Mouse (Mus musculus): ENCODE measurements at regions not wholly inside any gene's neighbourhood (a gene's known extent, or its start where the extent isn't known, plus 50 kb on each side); places are given as distances from the start of the nearest gene placed in this dataset.
A peak's percentile ranks its signal among the peaks of the same experiment; 100 is the strongest.

DNA sequence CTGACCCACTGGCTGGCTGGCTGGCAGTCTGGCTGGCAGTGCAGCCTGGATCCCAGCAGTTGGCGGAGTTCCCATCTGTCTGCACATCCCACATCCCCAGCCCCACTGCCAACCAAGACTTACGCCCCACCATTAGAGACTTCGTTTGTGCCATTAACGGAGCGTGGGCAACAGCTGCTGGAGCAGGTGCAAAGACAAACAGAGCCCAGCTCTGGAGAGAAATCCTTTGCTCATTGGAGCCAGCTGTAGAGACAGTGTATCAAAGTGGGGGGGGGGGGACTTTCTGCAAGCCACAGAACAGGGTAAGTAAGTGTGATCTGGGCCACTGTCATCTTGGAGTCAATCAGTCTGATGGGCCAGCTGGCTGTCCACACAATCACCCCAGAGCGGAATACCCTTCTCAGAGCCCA lies 52.3 kb downstream of the Rplp1 start:
- DNase-seq (ENCODE audit: low spot score in 2 of 2), result peak; percentile 70 to 78
- intact Hi-C loops (cut with DNase I), result no loop called here

- intact Hi-C loops (cut with DNase I), result no loop called here
- DNase-seq (ENCODE audit: low spot score in 2 of 2), result peak; percentile 71 to 79
These were observed 54.2 kb downstream of the Rplp1 start for GRCm38 (mm10) chr9:61860147-61860546.

- no peak for DNase-seq (ENCODE audit: low spot score in 2 of 2)
- intact Hi-C loops (cut with DNase I), result no loop called here
These were observed 54.9 kb downstream of the Rplp1 start for GRCm38 (mm10) chr9:61859438-61859837.

DNA sequence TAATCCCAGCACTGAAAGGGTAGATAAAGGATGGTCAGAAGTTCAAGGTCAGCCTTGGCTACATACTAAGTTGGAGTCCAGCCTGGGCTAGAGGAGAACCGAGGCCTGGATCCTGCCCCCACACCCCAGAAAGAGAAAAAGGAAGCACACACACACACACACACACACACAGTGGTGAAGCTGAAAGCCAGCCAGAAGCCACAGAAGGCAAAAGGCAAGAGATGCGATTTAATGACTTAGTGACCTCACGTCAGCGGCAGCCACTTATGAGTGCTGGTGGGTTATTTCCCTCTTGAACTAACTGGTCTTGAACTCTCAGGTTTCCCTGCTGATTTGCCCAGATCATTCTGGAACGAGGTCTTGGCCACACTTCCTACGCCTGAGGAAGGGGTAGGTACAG lies 56.5 kb downstream of the Rplp1 start:
- intact Hi-C loops (cut with DNase I), result no loop called here

GRCm38 (mm10) chr9:61856686-61857085 lies 57.7 kb downstream of the Rplp1 start:
- no peak for DNase-seq (ENCODE audit: low spot score in 2 of 2)
- intact Hi-C loops (cut with DNase I), result no loop called here

More for the DNA sequence above, 56.5 kb downstream of the Rplp1 start:
- DNase-seq (ENCODE audit: low spot score in 2 of 2), result no peak

GRCm38 (mm10) chr9:61855686-61856085 lies 58.7 kb downstream of the Rplp1 start:
- intact Hi-C loops (cut with DNase I), result no loop called here
- DNase-seq (ENCODE audit: low spot score in 2 of 2), result peak; percentile 52 to 60

DNA sequence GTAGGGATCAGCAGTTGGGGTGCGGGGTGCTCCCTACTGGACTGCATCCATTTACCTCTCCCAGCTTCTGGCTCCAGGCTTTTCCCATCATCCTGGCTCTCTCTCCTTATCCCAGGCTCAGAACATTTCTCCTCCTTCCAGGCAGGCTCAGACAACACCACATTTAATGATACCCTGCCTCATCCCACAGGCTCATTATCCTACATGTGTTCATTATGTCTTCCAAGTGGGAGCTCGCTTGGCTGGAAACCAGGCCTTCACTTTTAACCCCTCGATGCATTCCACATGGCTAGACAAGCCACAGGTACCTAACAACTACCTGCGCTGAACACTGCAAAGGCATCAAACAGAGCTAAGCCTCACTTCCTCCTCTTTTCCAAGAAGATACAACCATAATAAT lies 60.5 kb downstream of the Rplp1 start:
- no peak for DNase-seq (ENCODE audit: low spot score in 2 of 2)
- intact Hi-C loops (cut with DNase I), result no loop called here

DNA sequence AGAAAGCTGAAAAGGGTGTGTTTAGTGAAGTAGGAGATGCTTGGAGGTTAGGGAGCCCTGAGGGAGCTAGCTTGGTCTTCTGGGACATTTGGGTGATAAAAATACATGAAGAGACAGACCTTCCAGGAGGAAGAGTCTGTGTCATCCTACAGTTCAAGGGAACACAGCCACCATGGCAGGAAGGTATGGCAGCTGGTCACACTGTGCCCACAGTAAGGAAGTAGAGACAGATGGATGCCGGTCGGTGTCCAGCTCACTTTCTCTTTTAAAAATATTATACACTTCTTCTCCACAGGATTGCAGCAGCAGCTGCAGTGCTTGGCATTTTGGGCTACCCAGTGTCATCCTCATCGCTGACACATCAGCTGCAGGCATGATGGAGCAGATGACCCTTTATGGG lies 63.0 kb downstream of the Rplp1 start:
- intact Hi-C loops (cut with DNase I), result no loop called here

DNA sequence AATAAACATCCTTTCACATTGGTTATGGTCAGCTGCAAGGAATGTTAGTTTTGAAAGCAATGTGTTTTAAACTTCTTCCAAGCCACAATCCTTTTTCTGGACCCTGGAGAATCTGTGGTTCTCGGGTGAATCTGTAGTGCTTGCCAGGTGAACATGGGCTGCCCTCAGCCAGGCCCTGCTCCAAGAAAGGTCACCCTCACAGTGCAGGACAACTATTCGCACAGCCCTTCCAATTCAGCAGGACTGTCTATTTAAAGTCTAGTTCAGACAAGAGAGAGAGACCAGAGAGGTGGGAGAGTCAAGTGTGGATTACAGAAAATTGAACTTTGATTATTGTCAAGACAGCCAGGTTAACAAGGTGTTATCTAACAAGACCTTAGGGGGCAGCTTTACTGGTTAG lies 65.9 kb downstream of the Rplp1 start:
- intact Hi-C loops (cut with DNase I), result no loop called here
- DNase-seq (ENCODE audit: low spot score in 2 of 2), result no peak

More for the DNA sequence above, 63.0 kb downstream of the Rplp1 start:
- no peak for DNase-seq (ENCODE audit: low spot score in 2 of 2)

DNA sequence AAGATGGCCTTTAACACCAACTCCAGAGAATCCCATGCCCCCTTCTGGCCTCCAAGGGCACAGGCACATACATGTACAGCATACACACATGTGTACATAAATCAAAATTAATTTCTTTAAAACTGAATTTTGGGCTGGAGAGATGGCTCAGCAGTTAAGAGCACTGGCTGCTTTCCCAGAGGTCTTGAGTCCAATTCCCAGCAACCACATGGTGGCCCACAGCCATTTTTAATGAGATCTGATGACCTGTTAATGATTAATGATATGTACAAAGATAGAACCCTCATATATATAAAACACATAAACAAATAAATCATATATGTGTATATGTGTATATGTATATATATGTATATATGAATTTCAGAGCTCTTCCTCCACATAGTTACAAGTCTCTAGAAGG lies 66.8 kb downstream of the Rplp1 start:
- no peak for DNase-seq (ENCODE audit: low spot score in 2 of 2)
- intact Hi-C loops (cut with DNase I), result no loop called here

DNA sequence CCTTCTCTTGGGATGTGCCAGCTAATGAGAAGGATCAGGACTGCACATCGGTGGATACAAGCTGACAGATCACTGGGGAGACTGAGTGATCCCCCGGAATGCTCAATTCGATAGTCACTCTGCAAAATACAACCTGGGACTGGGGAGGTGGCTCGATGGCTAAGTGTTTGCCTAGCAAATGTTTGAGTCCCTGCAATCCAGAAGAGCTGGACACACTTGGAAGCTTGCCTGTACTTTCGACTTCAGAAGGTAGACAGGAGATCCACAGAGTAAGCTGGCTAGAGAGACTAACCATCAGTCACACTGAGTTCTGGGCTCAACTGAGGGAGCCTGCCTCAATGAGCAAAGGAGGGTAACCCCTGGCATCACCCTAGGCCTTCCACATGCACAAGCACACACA lies 69.7 kb downstream of the Rplp1 start:
- DNase-seq (ENCODE audit: low spot score in 2 of 2), result no peak
- intact Hi-C loops (cut with DNase I), result no loop called here

DNA sequence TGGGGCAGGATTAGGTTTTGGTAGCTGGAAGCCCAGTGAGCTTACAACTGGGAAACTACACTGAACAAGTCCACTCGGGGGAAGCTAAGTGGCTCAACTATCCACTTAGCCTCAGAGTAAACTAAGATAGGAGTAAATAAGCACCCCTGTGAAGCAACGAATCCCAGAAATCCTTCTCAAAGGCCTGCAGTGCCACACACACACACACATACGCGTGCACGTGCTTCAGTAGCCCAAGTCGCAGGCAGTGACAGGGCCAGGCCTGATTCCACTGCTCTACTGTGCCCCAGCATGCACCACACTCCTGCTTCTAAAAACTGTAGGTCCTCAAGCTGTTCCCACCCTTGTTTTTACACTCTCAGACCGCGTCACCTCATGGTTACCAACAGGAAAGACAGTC lies 70.2 kb downstream of the Rplp1 start:
- intact Hi-C loops (cut with DNase I), result no loop called here
- DNase-seq (ENCODE audit: low spot score in 2 of 2), result no peak

DNA sequence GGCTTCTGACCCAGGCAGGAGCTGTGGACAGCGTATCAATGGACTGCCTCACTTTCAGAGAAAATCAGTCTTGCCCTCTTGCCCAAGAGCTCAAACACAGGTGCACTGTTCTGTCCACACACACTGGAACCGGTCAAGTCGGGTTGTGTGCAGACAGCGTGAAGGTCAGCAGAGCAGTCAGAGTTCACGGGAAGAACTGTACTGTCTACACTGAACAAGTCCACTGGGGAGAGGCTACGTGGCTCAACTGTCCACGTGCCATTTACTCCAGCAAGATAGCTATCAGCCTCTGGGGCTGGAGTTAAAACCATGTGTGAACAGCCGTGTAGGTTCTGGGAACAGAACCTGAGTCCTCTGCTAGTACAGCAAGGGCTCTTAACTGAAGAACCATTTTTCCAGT lies 70.8 kb downstream of the Rplp1 start:
- intact Hi-C loops (cut with DNase I), result no loop called here
- no peak for DNase-seq (ENCODE audit: low spot score in 2 of 2)

GRCm38 (mm10) chr9:61842384-61842783 lies 72.0 kb downstream of the Rplp1 start:
- no peak for DNase-seq (ENCODE audit: low spot score in 2 of 2)
- intact Hi-C loops (cut with DNase I), result no loop called here

GRCm38 (mm10) chr9:61841222-61841621 lies 73.1 kb downstream of the Rplp1 start:
- DNase-seq (ENCODE audit: low spot score in 2 of 2), result no peak
- intact Hi-C loops (cut with DNase I), result no loop called here

DNA sequence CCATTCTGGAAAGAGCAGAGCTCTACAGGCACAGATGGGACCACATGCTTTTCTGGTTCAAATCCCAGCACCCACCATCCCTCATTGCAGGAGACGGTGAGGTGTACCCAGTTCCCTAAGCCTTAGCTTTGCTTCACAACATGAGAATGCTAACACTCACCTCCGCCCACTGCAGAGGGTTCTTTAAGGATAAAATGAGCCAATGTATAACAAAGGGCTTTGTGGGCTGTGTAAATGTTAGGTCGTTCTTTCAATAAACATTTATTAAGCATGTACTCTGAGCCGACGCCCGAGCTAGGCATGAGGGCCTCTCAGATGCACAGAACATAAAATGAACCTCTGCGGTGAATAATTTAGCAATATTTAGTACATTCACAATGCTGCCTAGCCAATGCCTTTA lies 74.0 kb downstream of the Rplp1 start:
- no peak for DNase-seq (ENCODE audit: low spot score in 2 of 2)
- intact Hi-C loops (cut with DNase I), result no loop called here

DNA sequence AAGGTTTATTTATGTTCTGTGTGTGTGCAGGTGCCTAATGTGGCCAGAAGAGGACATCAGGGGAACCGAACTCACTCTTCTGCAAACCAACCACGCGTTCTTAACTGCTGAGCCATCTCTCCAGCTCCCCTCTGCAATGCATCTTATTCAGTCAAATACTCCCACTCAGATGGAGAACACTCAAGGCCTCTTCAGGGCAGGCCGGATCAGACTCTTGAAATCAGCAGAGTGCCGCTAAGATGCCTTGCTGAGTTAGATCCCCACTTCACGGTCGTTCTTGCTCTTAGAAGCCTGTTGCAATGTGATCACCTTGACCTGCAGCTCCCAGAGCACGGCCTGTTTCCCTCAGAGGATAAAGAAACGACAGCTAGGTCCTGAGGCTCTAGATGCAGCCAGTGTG lies 81.1 kb downstream of the Rplp1 start:
- DNase-seq (ENCODE audit: low spot score in 2 of 2), result no peak
- intact Hi-C loops (cut with DNase I), result loop anchor here (5.0 to 10.0 kb wide), 3 partner anchors 136 to 558 kb away; partner anchors contain the start of gene Tle3

GRCm38 (mm10) chr9:61830236-61830635 lies 84.1 kb downstream of the Rplp1 start:
- peak; percentile 89 to 93 for DNase-seq (ENCODE audit: low spot score in 2 of 2)
- intact Hi-C loops (cut with DNase I), result loop anchor here (5.0 to 10.0 kb wide), 3 partner anchors 133 to 555 kb away; partner anchors contain the start of gene Tle3

DNA sequence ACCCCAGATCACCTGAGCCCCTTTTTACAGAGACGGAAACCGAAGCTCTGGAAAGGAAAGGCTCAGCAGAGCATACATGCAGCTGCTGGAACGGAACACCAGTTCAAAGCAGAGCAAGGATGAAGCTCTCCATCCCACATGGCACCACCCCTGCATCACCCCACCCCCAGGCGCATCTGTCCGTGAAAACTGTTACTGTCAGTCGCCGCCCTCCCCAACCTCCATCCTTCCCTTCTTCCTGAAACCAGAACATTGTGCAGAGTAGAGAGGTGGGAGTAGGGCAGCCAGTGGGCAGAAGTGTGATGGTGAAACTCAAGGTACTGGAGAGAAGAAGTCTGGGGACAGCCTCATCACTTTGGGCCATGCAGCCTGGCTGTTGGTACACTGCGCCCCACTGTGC lies 84.6 kb downstream of the Rplp1 start:
- intact Hi-C loops (cut with DNase I), result loop anchor here (5.0 to 10.0 kb wide), 3 partner anchors 132 to 555 kb away; partner anchors contain the start of gene Tle3

GRCm38 (mm10) chr9:61829301-61829700 lies 85.0 kb downstream of the Rplp1 start:
- no peak for DNase-seq (ENCODE audit: low spot score in 2 of 2)
- intact Hi-C loops (cut with DNase I), result no loop called here

More for the DNA sequence above, 84.6 kb downstream of the Rplp1 start:
- DNase-seq (ENCODE audit: low spot score in 2 of 2), result peak; percentile 42 to 46

DNA sequence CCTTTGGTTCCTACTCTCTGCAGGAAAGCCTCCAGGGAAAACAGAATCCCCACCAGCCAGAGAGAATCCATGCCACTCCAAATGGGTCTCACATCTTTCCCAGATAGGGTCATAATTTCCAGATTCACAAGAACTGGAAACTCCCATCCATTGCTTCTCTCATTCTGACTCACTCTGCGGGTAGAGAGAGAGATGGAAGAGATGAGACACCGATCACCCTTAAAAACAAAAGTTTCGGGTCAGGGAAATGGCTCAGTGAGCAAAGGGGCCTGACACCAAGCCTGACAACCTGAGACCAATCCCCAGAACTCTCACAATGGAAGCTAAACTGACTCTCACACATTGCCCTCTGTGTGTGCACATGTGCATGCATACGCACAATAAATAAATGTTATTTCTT lies 86.6 kb downstream of the Rplp1 start:
- intact Hi-C loops (cut with DNase I), result no loop called here
- no peak for DNase-seq (ENCODE audit: low spot score in 2 of 2)

- intact Hi-C loops (cut with DNase I), result no loop called here
- DNase-seq (ENCODE audit: low spot score in 2 of 2), result no peak
These were observed 87.3 kb downstream of the Rplp1 start for GRCm38 (mm10) chr9:61827014-61827413.

All from left cerebral cortex, postnatal 14 days (tissue).